Mouse (Mus musculus): Measurements from ENCODE around the gene Slc30a5. TPM values are rescaled to one million over a fixed set of nuclear protein-coding genes. Genes with fewer than 3 reads are reported as not detected.

Gene Slc30a5
- 22.2 and 30.9 TPM in 2 replicates for total RNA-seq (2023)

DNA sequence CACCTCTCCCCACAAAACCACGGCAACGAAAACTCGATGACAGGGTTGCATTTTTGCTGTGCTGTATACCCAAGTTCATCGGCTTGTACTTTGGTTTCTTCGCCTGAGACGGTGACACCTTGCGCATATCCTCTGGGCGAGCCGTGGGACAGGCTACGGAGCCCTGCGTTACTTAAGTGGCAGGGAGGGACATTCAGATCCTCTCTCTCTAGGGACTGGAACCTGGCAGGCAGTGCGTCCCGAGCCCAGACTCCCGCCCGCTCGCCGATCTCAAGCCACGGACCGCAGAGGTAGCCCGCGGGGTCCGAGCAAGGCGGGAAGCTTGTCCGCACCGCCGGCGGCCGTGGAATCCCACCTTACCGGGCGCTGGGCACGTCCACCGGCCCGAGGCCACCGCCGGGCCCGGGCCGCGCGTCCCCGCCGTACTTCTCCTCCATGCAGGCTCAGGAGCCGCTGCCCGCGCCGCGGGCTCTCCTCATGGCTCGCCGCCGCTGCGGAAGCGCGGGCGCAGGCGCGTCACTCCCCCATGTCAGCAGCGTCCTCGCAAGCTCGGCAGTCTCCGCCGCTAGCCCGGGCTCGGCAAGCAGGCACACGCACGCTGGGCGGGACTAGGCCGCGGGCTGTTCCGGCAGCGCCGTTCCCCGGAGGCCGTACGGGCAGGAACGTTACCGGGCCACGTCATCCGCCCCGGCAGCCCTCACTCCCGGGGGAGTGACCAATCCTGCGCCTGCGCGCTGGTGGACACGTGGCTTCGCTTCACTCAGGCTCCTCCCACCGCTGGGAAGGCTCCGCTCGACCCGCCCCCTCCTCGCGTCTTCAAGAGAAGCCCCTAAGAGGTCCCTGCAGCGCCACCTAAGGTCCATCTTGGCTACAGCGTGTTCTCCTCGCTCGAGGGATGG is at the start of gene Slc30a5:
TSS of gene Slc30a5 (minus strand) at position 687 of the 899 bp plus-strand sequence.

DNA sequence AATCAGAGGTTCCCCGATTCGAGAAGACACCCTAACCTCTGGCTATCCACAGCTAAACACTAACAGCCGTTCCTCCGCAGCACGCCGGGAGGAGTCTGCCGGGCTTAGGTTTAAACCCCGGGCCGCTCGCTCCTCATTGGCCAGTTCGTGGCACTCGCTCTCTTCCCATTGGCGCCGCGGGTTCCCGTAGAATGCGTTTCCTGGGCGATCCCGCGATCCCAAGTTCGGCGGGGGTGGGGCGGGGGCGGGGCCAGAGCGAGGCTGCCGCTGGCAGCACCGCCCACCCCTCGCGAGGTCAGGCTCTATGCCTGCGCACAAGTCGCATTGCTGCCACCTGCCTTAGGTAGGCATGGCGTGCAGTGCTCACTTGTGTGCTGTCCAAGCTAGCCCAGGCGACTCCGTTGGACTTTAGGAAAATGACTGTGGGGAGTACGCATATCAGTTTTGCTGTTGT is 46.8 kb downstream of the Slc30a5 start, which contains the start of gene Ccnb1:
TSS of gene Ccnb1 (minus strand) at position 157 of the 454 bp plus-strand sequence.

DNA sequence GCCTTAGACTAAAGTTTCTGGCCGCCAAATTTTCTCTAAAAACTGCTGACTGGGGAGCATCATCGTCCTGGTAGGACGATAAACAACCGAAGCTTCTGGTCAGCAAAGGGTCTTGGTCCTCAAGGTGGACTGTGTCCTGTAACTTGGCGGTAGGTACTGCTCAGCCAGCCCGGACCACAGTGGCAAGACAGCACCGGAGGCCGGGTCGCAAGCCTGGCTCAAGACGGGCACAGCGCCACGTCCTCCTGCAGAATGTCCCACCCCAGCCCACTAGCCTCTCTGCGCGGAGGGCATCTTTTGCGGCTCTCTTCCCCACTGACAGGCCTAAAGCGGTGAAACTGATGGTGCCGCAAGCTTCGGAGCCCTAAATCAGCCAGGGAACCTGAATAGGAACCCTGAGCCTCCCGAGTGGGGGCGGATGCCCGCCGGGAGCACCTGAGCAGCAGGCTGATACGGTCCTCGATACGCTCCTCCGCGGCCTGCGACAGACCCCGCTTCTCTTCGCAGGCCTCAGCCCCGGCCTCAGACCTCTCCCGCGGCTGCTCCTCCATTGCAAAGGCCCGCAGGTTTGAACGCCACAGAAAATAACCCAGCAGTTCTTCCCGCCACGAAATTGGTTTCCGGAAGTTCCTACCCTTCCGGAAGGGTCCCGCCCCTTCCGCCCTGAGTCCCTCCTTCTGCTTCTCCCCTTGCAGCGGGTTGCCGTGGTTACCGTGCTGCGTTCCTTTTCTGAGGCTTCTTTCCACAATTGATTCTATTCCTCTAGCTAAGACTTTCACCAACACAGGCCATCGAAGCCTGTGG is 57.8 kb downstream of the Slc30a5 start, which contains the start of gene Cenph:
TSS of gene Cenph (minus strand) at position 648 of the 804 bp plus-strand sequence.

Other genes starting within 250 kb of the Slc30a5 start
- gene Marveld2, start 216.5 kb downstream of the Slc30a5 start, total RNA-seq (2023): 0.35 and 0.54 TPM in 2 replicates
- gene Ak6, start 182.4 kb downstream of the Slc30a5 start, total RNA-seq (2023): 64.5 and 71.0 TPM in 2 replicates
- 18.0 and 20.8 TPM in 2 replicates for gene Rad17, start 182.4 kb downstream of the Slc30a5 start, total RNA-seq (2023)
- gene Taf9, start 181.8 kb downstream of the Slc30a5 start, total RNA-seq (2023): 13.3 and 19.4 TPM in 2 replicates
- gene Ccdc125, start 163.7 kb downstream of the Slc30a5 start, total RNA-seq (2023): 43.9 and 53.8 TPM in 2 replicates
- 20.2 and 20.7 TPM in 2 replicates for gene Cdk7, start 102.5 kb downstream of the Slc30a5 start, total RNA-seq (2023)
- gene Mrps36, start 88.8 kb downstream of the Slc30a5 start, total RNA-seq (2023): 6.9 and 15.5 TPM in 2 replicates
- 7.8 and 9.7 TPM in 2 replicates for gene Cenph, start 57.5 kb downstream of the Slc30a5 start, total RNA-seq (2023)
- gene Ccnb1, start 46.9 kb downstream of the Slc30a5 start, total RNA-seq (2023): 50.8 and 52.5 TPM in 2 replicates

Measured in neutrophil, adult 65 days (primary cell).